Comparison of ENCODE assay signal across 29 mouse cellular contexts in genomic region chr14:40987184-40987583, GRCm38 (mm10). TPM values are rescaled to one million over a fixed set of nuclear protein-coding genes. Genes with fewer than 3 reads are reported as not detected.
DNase-seq lines count a peak whose midpoint lies in the region; ATAC-seq and TF ChIP-seq lines count a peak whose summit lies in the region.
"Had no signal": no experiment of that assay in that cellular context is flagged by ENCODE, and none has a peak within 500 bp of the region (broad histone marks: within the 10 kb centered on the region; RNA-seq: fewer than 3 reads in every experiment).

No protein-coding gene starts in this region.

- H3K9ac ChIP-seq in intestine, postnatal 0 days (ENCODE audit: low read depth, low read length) = no peak overlapping the region
- H3K9ac ChIP-seq in intestine, embryonic 15.5 days = no peak overlapping the region
- no peak overlapping the region for H3K9ac ChIP-seq in lung, embryonic 15.5 days
- H3K9ac ChIP-seq: forebrain, postnatal 0 days; heart, embryonic 12.5 days; heart, embryonic 15.5 days; hindbrain, embryonic 13.5 days had no signal

- CTCF ChIA-PET in Patski (lab: Charles Lee) = interaction anchor here (1.5 to 1.6 kb wide), 3 partner anchors 41 to 46 kb away, joined by 3 to 6 read pairs (median 4); no protein-coding TSS in a partner anchor

- no peaks in the 10 kb centered on the region for H3K36me3 ChIP-seq in intestine, postnatal 0 days (ENCODE audit: control insufficient read depth, insufficient read depth)
- H3K36me3 ChIP-seq in intestine, embryonic 15.5 days = no peaks in the 10 kb centered on the region
- no peaks in the 10 kb centered on the region for H3K36me3 ChIP-seq in lung, embryonic 15.5 days
- H3K36me3 ChIP-seq: heart, embryonic 12.5 days; heart, embryonic 15.5 days; hindbrain, embryonic 10.5 days; hindbrain, embryonic 13.5 days had no signal

- WGBS in intestine, postnatal 0 days = 51% methylated on average over 2 of the region's 2 CpGs
- 74% methylated on average over 2 of the region's 2 CpGs for WGBS in intestine, embryonic 15.5 days
- WGBS in lung, embryonic 15.5 days = 35% methylated on average over 2 of the region's 2 CpGs

- H3K4me1 ChIP-seq in intestine, postnatal 0 days (replicated peaks; ENCODE audit: control insufficient read depth, insufficient read depth, low read length) = no peaks in the 10 kb centered on the region
- 0 out of 2 replicates have a peak, but pooled peaks cover 3% of the 10 kb centered on the region for H3K4me1 ChIP-seq in intestine, embryonic 15.5 days (replicated peaks)
- no peaks in the 10 kb centered on the region for H3K4me1 ChIP-seq in lung, embryonic 15.5 days
- H3K4me1 ChIP-seq: heart, embryonic 15.5 days; hindbrain, embryonic 10.5 days; hindbrain, embryonic 13.5 days had no signal

- H3K27me3 ChIP-seq in intestine, postnatal 0 days (replicated peaks; ENCODE audit: control insufficient read depth, insufficient read depth, low read length) = no peaks in the 10 kb centered on the region
- H3K27me3 ChIP-seq in intestine, embryonic 15.5 days (replicated peaks) = no peaks in the 10 kb centered on the region
- H3K27me3 ChIP-seq in lung, embryonic 15.5 days = no peaks in the 10 kb centered on the region
- H3K27me3 ChIP-seq in Patski = no peaks in the 10 kb centered on the region
- H3K27me3 ChIP-seq: CH12.LX; heart, embryonic 12.5 days; heart, embryonic 15.5 days; hindbrain, embryonic 13.5 days had no signal

- H3K4me3 ChIP-seq in intestine, postnatal 0 days (ENCODE audit: low read depth, low read length) = no peak overlapping the region
- no peak overlapping the region for H3K4me3 ChIP-seq in intestine, embryonic 15.5 days (replicated peaks)
- no peak overlapping the region for H3K4me3 ChIP-seq in lung, embryonic 15.5 days
- H3K4me3 ChIP-seq: gastrocnemius, adult 2 months; heart, embryonic 12.5 days; heart, embryonic 15.5 days; hindbrain, embryonic 10.5 days; hindbrain, embryonic 13.5 days had no signal

- TF ChIP-seq CTCF in intestine, postnatal 0 days (IDR thresholded peaks at IDR 0.05; ENCODE audit: low read depth) = no peak
- TF ChIP-seq CTCF in Patski (IDR thresholded peaks at IDR 0.05) = no peak

- POLR2A ChIA-PET in Patski (lab: Charles Lee) = no interaction called here

- DNase-seq in kidney, postnatal 14 days = peak; percentile 21
- DNase-seq in kidney, postnatal 4 days = no peak
- no peak for DNase-seq in lung, postnatal 25 days (ENCODE audit: low spot score)
- DNase-seq in Patski (ENCODE audit: low read depth, low spot score) = no peak
- no peak for DNase-seq in gastrocnemius, postnatal 25 days
- DNase-seq: adrenal gland, adult 2 months; adrenal gland, postnatal 14 days; B cell, adult 2 months; cerebellum, adult 11 months; cerebellum, adult 2 months; cerebellum, adult 9-11 months; cerebellum, postnatal 25 days; forebrain, postnatal 0 days; gastrocnemius, adult 2 months; gastrocnemius, postnatal 14 days; heart, adult 18-20 months; heart, postnatal 10 days; heart, postnatal 36 days had no signal

- no peaks in the 10 kb centered on the region for H3K9me3 ChIP-seq in intestine, postnatal 0 days (ENCODE audit: control insufficient read depth)
- H3K9me3 ChIP-seq in intestine, embryonic 15.5 days = no peaks in the 10 kb centered on the region
- H3K9me3 ChIP-seq in lung, embryonic 15.5 days = no peaks in the 10 kb centered on the region
- H3K9me3 ChIP-seq: G1E; heart, embryonic 12.5 days; heart, embryonic 15.5 days; hindbrain, embryonic 10.5 days; hindbrain, embryonic 13.5 days had no signal

- in situ Hi-C loops in Patski (cut with MboI; ENCODE audit: low pct_unique_long_range_greater_than_20kb) = no loop called here

- ATAC-seq in intestine, postnatal 0 days = peak; percentile 16; the same call in 1 of the 2 replicates
- ATAC-seq in intestine, embryonic 15.5 days = no peak
- ATAC-seq in lung, embryonic 15.5 days (ENCODE audit: borderline replicate concordance, extremely low read depth, low FRiP score, low TSS enrichment) = peak; percentile 69; the same call in 1 of the 2 replicates
- ATAC-seq in Patski = peak; percentile 96
- ATAC-seq: forebrain, embryonic 14.5 days; forebrain, postnatal 0 days; hindbrain, embryonic 16.5 days had no signal

- no peak overlapping the region for H3K4me2 ChIP-seq in intestine, postnatal 0 days (replicated peaks; ENCODE audit: low read depth)
- no peak overlapping the region for H3K4me2 ChIP-seq in intestine, embryonic 15.5 days (replicated peaks)
- no peak overlapping the region for H3K4me2 ChIP-seq in lung, embryonic 15.5 days
- H3K4me2 ChIP-seq: heart, embryonic 12.5 days; heart, embryonic 15.5 days; hindbrain, embryonic 13.5 days had no signal

- H3K27ac ChIP-seq in intestine, postnatal 0 days (ENCODE audit: low read depth, low read length) = no peak overlapping the region
- H3K27ac ChIP-seq in intestine, embryonic 15.5 days = no peak overlapping the region
- no peak overlapping the region for H3K27ac ChIP-seq in lung, embryonic 15.5 days
- H3K27ac ChIP-seq: gastrocnemius, adult 2 months; heart, embryonic 15.5 days; hindbrain, embryonic 10.5 days; hindbrain, embryonic 13.5 days had no signal

RNA-seq across cellular contexts. Expression of gene Tspan14, which starts 20.6 kb away (rescaled TPM):
- 30.5 and 33.3 TPM in 2 replicates for polyA plus RNA-seq in intestine, postnatal 0 days (2015; fragmentation: Nextera tagmentation; extraction: Ambion mirVana)
- polyA plus RNA-seq in intestine, embryonic 15.5 days (2015; fragmentation: Nextera tagmentation; extraction: Ambion mirVana) = 56.8 and 61.0 TPM in 2 replicates
- polyA plus RNA-seq in lung, embryonic 15.5 days (2015; fragmentation: Nextera tagmentation; extraction: Ambion mirVana) = 99.0 and 101 TPM in 2 replicates
- 59.0 TPM for polyA plus RNA-seq in Patski (2021)
- total RNA-seq in gastrocnemius, postnatal 25 days (2021) = 10 to 100 TPM; 10.4 to 12.3 TPM

RNA-seq across cellular contexts. Expression of gene Fam213a, which starts 26.4 kb away (rescaled TPM):
- polyA plus RNA-seq in intestine, postnatal 0 days (2015; fragmentation: Nextera tagmentation; extraction: Ambion mirVana) = 86.9 and 96.2 TPM in 2 replicates
- 51.6 and 54.4 TPM in 2 replicates for polyA plus RNA-seq in intestine, embryonic 15.5 days (2015; fragmentation: Nextera tagmentation; extraction: Ambion mirVana)
- polyA plus RNA-seq in lung, embryonic 15.5 days (2015; fragmentation: Nextera tagmentation; extraction: Ambion mirVana) = 147 and 150 TPM in 2 replicates
- 13.2 TPM for polyA plus RNA-seq in Patski (2021)
- 10 to 100 TPM; 15.6 to 18.9 TPM for total RNA-seq in gastrocnemius, postnatal 25 days (2021)
